10 mouse cellular contexts compared by ENCODE assay signal in genomic region chr14:62639111-62639510, GRCm38 (mm10). TPM values are rescaled to one million over a fixed set of nuclear protein-coding genes. Genes with fewer than 3 reads are reported as not detected.
DNase-seq lines count a peak whose midpoint lies in the region; ATAC-seq and TF ChIP-seq lines count a peak whose summit lies in the region.
"Had no signal": no experiment of that assay in that cellular context is flagged by ENCODE, and none has a peak within 500 bp of the region (broad histone marks: within the 10 kb centered on the region; RNA-seq: fewer than 3 reads in every experiment).

No protein-coding gene starts in this region.

- no peaks in the 10 kb centered on the region for H3K36me3 ChIP-seq in intestine, postnatal 0 days (ENCODE audit: control insufficient read depth, insufficient read depth)
- H3K36me3 ChIP-seq in intestine, embryonic 15.5 days, result no peaks in the 10 kb centered on the region
- H3K36me3 ChIP-seq in spleen, adult 2 months (ENCODE audit: control insufficient read depth, insufficient read depth, low read length), result no peaks in the 10 kb centered on the region
- H3K36me3 ChIP-seq in heart, embryonic 10.5 days, result no peaks in the 10 kb centered on the region
- H3K36me3 ChIP-seq: embryonic facial prominence, embryonic 13.5 days had no signal

- no peak overlapping the region for H3K27ac ChIP-seq in intestine, postnatal 0 days (ENCODE audit: low read depth, low read length)
- H3K27ac ChIP-seq in intestine, embryonic 15.5 days, result no peak overlapping the region
- H3K27ac ChIP-seq in spleen, adult 2 months (ENCODE audit: insufficient read depth, low read length), result no peak overlapping the region
- H3K27ac ChIP-seq in heart, embryonic 10.5 days, result no peak overlapping the region
- H3K27ac ChIP-seq in olfactory bulb, adult 2 months (ENCODE audit: insufficient read depth, low read depth, low read length), result 0 out of 2 replicates have a peak overlapping the region, but pooled peaks have one; percentile 33
- H3K27ac ChIP-seq: embryonic facial prominence, embryonic 13.5 days had no signal

- H3K4me1 ChIP-seq in intestine, postnatal 0 days (replicated peaks; ENCODE audit: control insufficient read depth, insufficient read depth, low read length), result no peaks in the 10 kb centered on the region
- no peaks in the 10 kb centered on the region for H3K4me1 ChIP-seq in intestine, embryonic 15.5 days (replicated peaks)
- no peaks in the 10 kb centered on the region for H3K4me1 ChIP-seq in spleen, adult 2 months (ENCODE audit: control insufficient read depth, insufficient read depth, insufficient read length)
- no peaks in the 10 kb centered on the region for H3K4me1 ChIP-seq in heart, embryonic 10.5 days
- peaks cover 4% of the 10 kb centered on the region for H3K4me1 ChIP-seq in olfactory bulb, adult 2 months (ENCODE audit: control insufficient read depth, insufficient read depth, low read length)
- H3K4me1 ChIP-seq: embryonic facial prominence, embryonic 13.5 days had no signal

- TF ChIP-seq POLR2A in spleen, adult 2 months (IDR thresholded peaks at IDR 0.05; ENCODE audit: low read depth, low read length), result no peak
- no peak for TF ChIP-seq POLR2A in olfactory bulb, adult 2 months (IDR thresholded peaks at IDR 0.05; ENCODE audit: insufficient read depth, low read depth, low read length)

- 56% methylated on average over 6 of the region's 6 CpGs for WGBS in intestine, postnatal 0 days
- 65% methylated on average over 6 of the region's 6 CpGs for WGBS in intestine, embryonic 15.5 days
- 42% methylated on average over 6 of the region's 6 CpGs for WGBS in spleen, adult 2 months
- WGBS in heart, embryonic 10.5 days, result 62% methylated on average over 6 of the region's 6 CpGs
- WGBS in olfactory bulb, adult 2 months, result 51% methylated on average over 6 of the region's 6 CpGs

- no peaks in the 10 kb centered on the region for H3K9me3 ChIP-seq in intestine, postnatal 0 days (ENCODE audit: control insufficient read depth)
- no peaks in the 10 kb centered on the region for H3K9me3 ChIP-seq in intestine, embryonic 15.5 days
- no peaks in the 10 kb centered on the region for H3K9me3 ChIP-seq in heart, embryonic 10.5 days
- H3K9me3 ChIP-seq: embryonic facial prominence, embryonic 13.5 days had no signal

- no peaks in the 10 kb centered on the region for H3K27me3 ChIP-seq in intestine, postnatal 0 days (replicated peaks; ENCODE audit: control insufficient read depth, insufficient read depth, low read length)
- no peaks in the 10 kb centered on the region for H3K27me3 ChIP-seq in intestine, embryonic 15.5 days (replicated peaks)
- no peaks in the 10 kb centered on the region for H3K27me3 ChIP-seq in spleen, adult 2 months (ENCODE audit: control insufficient read depth, insufficient read depth, low read length)
- H3K27me3 ChIP-seq in heart, embryonic 10.5 days (ENCODE audit: insufficient read depth, poor library complexity, severe bottlenecking), result no peaks in the 10 kb centered on the region
- H3K27me3 ChIP-seq: embryonic facial prominence, embryonic 13.5 days had no signal

- no peak for DNase-seq in spleen, adult 2 months (ENCODE audit: low read depth in 1 of 2, low spot score in 2 of 2)
- no peak for DNase-seq in spleen, postnatal 10 days (ENCODE audit: low spot score in 2 of 2)
- DNase-seq in heart, embryonic 10.5 days (ENCODE audit: low spot score), result peak; percentile 48
- no peak for DNase-seq in thymus, postnatal 10 days (ENCODE audit: low spot score in 2 of 2)
- DNase-seq in cerebellum, adult 18-20 months, result no peak

- H3K4me3 ChIP-seq in intestine, postnatal 0 days (ENCODE audit: low read depth, low read length), result no peak overlapping the region
- no peak overlapping the region for H3K4me3 ChIP-seq in intestine, embryonic 15.5 days (replicated peaks)
- H3K4me3 ChIP-seq in spleen, adult 2 months (ENCODE audit: extremely low read depth, insufficient read depth, insufficient read length), result no peak overlapping the region
- H3K4me3 ChIP-seq in heart, embryonic 10.5 days, result no peak overlapping the region
- no peak overlapping the region for H3K4me3 ChIP-seq in olfactory bulb, adult 2 months (ENCODE audit: insufficient read depth, low read depth, low read length)
- H3K4me3 ChIP-seq: embryonic facial prominence, embryonic 13.5 days had no signal

- no peak overlapping the region for H3K9ac ChIP-seq in intestine, postnatal 0 days (ENCODE audit: low read depth, low read length)
- no peak overlapping the region for H3K9ac ChIP-seq in intestine, embryonic 15.5 days
- H3K9ac ChIP-seq: embryonic facial prominence, embryonic 13.5 days had no signal

- TF ChIP-seq CTCF in intestine, postnatal 0 days (IDR thresholded peaks at IDR 0.05; ENCODE audit: low read depth), result peak; percentile 62
- peak; percentile 7; the same call in 1 of the 2 replicates for TF ChIP-seq CTCF in spleen, adult 2 months (IDR thresholded peaks at IDR 0.05; ENCODE audit: extremely low read depth, insufficient read depth, insufficient read length, insufficient replicate concordance)
- TF ChIP-seq CTCF in olfactory bulb, adult 2 months (IDR thresholded peaks at IDR 0.05; ENCODE audit: insufficient read depth, low read depth, low read length), result no peak

- H3K4me2 ChIP-seq in intestine, postnatal 0 days (replicated peaks; ENCODE audit: low read depth), result no peak overlapping the region
- H3K4me2 ChIP-seq in intestine, embryonic 15.5 days (replicated peaks), result no peak overlapping the region
- H3K4me2 ChIP-seq: embryonic facial prominence, embryonic 13.5 days had no signal

- no peak for ATAC-seq in intestine, postnatal 0 days
- ATAC-seq in intestine, embryonic 15.5 days, result no peak

RNA-seq across cellular contexts. Expression of gene Serpine3, which starts 24.4 kb away (rescaled TPM):
- polyA plus RNA-seq in intestine, postnatal 0 days (2015; fragmentation: Nextera tagmentation; extraction: Ambion mirVana), result not detected in 2 replicates
- not detected in 2 replicates for polyA plus RNA-seq in intestine, embryonic 15.5 days (2015; fragmentation: Nextera tagmentation; extraction: Ambion mirVana)
- not detected in 2 replicates for polyA plus RNA-seq in spleen, adult 2 months (2012; rRNA removed)
- polyA plus RNA-seq in heart, embryonic 10.5 days (2016; fragmentation: Nextera tagmentation; extraction: Ambion mirVana), result 0.19 TPM in 1 of 2 replicates, not detected in the other
- not detected in 2 replicates for polyA plus RNA-seq in olfactory bulb, adult 2 months (2012; ENCODE audit: insufficient read depth, insufficient read length, low replicate concordance, missing spikeins)
- polyA plus RNA-seq: embryonic facial prominence, embryonic 13.5 days; liver, embryonic 16.5 days had no signal
